Mouse (Mus musculus): ENCODE measurements around the gene Wasf1.
A peak's percentile ranks its signal among the peaks of the same experiment; 100 is the strongest.

The Wasf1 gene

DNA sequence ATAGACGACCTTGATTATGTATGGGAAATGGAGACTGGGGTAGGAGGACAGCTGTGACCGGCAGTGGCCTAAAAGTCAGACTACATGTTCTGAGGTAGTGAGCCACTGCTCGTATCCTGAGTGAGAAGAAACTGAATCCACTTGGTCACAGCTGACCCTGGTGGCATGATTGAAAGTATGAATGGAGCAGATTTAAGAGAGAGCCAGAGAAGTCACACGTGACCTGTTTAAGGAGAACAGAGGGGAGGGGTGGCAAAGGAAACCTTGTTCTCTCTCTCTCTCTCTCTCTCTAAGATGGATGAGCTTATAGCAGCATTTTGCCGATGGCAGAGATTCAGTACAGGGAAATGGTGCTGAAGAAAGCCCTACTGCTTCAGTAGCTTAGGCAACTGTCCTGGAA, 13.4 kb downstream of the Wasf1 start:
- no peak for DNase-seq

DNA sequence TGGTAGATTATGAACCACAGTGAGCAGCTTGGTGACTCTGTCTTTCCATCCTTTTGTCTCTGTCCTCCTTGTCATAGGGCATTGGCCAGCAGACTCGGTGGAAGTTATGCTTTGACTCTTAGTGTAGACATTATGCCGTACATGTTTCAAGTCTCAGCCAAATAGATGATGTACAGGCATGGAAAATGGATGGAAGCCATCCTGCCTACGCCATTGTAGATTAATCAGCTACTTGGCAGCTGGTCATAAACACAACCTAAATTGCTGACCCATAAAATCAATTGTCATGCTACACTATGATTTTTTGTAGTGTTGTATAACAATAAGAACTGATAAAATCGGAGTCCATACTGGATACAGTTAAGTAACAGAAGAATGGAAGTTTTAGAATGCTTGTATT, 18.5 kb downstream of the Wasf1 start:
- no peak for DNase-seq

DNA sequence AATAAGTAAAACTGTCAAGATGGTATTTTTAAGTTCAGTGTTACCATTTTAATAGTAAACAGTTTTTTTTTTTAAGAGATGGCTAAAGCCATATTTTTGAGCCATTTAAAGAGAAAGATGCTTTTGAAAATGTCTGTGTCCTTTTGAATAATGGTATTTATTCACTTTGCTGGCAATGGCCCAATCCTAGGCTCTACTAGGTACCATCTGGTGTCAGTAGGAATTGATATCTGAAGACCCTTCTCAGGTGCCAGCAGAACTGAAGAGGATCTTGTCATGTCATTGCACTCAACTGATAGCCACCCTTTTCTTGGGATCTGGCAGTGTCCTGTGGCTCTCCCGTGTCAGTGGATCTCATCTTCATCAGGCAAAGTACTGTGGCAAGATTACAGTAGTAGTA, 22.9 kb downstream of the Wasf1 start:
- DNase-seq, result no peak

DNA sequence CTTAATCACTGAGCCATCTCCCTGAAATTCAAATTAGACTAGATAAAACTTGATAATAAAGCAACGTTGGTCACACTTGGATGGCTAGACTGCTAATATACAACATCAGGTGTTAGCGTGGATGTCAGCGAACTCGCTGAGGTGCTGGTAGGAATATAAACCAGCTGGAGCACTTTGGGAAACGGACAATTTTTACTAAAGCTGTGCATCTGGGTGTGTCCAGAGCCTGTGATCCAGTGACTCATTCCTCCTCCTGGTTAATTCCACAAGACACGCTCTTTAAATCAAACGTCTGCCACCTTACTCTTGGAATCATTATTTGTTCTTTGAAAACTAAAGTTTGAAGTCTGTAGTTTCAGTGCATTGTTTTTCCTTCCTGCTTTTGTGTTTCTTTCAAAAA, 23.5 kb downstream of the Wasf1 start:
- no peak for DNase-seq

DNA sequence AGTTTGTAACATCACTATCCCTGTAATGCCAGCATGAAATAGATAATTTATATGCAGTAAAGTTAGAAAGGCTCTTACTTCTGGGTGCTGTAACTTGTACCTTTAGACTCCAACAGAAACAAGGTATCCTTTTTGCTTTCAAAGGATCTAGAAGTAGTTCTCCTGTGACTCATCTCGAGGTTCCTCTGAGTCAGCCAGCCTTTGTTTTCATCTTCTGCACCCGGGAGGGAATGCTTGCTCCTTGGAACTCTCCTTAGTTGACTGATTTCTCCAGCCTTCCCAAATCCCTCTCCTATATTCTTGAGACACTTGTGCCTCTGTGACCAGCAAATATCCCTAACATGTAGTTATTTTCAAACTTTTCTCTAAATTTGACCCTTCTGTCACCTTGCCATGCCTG, 25.3 kb downstream of the Wasf1 start:
- DNase-seq, result no peak

DNA sequence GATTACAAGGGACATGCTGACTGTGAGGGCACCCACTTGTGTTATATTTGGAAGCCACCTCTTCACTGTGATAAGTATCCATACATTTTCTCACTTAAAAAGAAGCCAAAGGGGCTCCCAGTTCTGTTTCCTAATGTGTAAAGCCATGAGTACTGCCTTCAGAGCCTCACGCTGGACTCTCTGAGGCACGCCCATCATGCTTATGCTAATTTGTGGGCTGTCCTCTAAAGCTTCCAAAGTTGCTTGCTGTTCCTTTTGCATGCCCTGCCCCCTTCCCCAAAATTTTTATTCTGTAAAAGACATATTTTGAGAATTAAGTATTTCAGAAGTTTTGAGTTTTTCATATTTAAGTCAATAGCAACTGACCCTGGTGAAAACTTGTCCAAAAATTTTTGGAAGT, 27.5 kb downstream of the Wasf1 start:
- no peak for DNase-seq

DNA sequence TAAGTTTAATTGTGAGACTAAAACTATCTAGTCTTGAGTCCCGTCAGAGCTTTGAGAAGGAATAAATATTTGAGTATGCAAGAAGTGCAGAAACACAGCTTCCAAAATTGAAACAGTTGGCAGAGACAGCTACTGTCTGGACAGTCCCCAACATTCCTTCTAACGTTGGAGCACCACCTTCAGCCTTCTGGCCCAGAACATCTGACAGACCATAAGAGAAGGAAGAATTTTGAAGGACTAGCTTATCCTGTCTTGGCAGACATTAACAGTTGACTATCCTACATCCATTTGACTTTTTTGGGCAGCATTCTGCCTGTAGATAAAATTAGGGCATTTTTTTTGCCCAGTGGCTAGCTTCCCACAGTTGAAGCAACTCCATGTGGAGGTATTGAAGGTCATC, 32.0 kb downstream of the Wasf1 start:
- DNase-seq, result no peak

DNA sequence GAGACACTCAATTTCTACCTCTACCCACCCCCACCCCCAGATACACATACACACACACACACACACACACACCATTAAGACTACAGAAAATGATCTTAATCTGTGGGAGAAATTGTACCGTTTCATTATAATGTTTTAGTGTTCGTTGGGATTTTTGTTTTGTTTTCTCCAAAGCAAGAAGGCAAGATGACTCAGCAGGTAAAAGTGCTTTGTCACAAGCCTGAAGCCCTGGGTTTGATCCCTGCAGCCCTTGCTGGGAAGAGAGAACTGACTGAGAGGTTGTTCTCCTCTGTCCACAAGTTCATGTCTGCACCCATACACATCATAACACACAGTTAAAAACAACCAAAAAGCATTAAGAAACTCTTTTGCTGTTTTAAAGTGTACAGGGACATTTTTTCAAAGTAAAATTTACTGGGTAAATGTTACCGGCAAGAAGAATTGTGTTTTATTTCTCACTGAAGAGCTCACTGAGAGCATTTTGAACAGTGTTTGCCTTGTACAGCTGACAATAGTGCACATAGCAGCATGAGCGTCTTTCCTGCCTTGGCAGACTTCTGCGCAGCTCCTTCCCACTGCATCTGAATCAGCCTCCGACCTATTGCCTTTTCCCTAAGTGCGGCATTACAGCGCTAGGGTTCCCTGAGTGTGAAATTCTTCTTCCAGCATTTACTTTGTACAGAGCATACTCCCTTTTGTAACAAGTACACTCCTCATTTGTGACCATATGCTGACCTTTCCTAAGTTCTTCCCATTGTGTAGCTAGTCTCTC, 35.6 kb downstream of the Wasf1 start:
- no peak for DNase-seq

DNA sequence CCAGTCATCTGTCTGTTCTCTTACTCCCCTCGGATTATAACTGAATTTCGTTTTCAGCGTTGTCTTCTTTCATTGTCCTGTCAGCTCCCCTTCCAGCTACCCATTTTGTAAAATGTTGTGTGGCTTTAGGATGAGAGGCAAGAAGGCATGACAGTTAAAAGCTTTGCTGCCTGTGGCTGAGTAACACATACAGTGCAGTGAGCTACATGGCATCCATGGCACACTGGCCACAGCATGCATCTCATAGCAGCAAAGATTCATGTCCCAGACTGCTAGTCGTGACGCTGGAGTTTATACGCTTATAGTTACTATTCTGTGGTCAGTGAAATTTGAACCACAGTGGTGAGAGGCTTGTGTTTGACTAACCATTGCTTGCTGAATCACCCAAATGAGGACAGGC, 36.2 kb downstream of the Wasf1 start:
- DNase-seq, result no peak

DNA sequence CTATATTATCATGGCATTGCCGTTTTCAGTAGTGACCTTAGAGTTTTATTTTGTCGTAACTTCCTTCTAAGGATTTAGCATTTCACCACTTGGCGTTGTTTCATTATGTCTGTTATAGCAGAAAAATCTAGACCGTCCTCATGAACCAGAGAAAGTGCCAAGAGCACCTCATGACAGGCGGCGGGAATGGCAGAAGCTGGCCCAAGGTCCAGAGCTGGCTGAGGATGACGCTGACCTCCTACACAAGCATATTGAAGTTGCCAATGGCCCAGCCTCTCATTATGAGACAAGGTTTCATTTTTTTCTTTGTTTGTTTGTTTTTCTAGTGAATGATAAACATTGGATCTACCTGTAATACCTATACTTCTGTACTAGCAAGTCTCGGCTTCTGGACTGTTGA, 49.7 kb downstream of the Wasf1 start:
- no peak for DNase-seq

DNA sequence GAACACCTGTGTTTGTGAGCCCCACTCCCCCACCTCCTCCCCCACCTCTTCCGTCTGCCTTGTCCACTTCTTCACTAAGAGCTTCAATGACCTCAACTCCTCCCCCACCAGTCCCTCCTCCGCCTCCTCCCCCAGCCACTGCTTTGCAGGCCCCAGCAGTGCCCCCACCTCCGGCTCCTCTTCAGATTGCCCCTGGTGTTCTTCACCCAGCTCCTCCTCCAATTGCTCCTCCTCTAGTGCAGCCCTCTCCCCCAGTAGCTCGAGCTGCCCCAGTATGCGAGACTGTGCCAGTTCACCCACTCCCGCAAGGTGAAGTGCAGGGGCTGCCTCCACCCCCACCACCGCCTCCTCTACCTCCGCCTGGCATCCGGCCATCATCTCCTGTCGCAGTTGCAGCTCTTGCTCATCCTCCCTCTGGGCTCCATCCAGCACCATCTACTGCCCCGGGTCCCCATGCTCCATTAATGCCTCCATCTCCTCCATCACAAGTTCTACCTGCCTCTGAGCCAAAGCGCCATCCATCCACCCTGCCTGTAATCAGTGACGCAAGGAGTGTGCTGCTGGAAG, 53.0 kb downstream of the Wasf1 start:
- peak; percentile 38 for DNase-seq

DNA sequence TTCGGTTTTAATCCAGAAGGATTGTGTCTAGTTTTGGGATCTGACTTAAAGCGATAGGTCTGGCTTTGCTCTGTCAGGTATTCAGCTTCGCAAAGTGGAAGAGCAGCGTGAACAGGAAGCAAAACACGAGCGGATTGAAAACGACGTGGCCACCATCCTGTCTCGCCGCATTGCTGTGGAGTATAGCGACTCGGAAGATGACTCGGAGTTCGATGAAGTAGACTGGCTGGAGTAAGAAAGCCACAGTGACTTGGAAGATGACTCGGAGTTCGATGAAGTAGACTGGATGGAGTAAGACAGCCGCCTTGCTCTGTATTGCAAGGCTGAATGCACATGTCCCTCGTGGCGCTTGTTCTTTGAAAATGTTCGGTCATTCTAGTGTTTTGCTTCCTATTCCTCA, 54.3 kb downstream of the Wasf1 start:
- no peak for DNase-seq

DNA sequence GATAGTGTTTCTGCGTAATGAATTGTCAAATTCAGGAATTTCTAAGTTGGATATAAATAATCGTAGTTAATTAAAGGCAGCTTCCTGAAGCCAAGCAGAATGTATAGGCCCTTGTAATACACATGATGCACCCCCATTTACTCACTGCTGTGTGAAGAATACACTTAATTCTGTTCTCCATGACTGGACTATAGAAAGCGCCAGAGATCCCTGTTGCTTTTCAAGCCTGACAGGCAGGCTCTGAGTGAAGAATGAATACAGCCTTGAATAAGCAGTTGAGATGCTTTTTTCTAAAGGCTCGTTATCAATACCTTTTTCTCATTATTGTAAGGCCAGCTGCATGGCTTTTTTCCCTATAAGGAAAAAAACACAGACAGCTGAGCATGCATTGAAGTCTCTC, 59.4 kb downstream of the Wasf1 start:
- no peak for DNase-seq

DNA sequence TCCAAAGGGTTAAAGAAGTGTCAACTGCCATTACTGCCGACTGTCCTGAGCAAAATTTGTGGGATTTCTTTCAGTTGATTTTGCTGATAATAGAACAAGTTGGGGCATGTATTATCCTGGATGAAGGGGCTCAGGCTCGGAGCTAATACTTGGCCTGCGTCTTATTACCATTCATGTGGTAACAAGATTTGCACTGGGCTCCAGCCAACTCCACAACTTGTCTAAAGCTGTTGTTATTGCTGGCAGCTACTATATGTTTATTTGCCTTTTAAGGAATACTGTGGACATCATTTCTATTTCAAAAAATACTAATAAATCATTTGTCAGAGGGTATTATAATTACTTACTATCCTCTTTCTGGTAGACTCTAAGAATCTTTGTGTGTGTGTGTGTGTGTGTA, 66.9 kb downstream of the Wasf1 start:
- DNase-seq, result no peak

DNA sequence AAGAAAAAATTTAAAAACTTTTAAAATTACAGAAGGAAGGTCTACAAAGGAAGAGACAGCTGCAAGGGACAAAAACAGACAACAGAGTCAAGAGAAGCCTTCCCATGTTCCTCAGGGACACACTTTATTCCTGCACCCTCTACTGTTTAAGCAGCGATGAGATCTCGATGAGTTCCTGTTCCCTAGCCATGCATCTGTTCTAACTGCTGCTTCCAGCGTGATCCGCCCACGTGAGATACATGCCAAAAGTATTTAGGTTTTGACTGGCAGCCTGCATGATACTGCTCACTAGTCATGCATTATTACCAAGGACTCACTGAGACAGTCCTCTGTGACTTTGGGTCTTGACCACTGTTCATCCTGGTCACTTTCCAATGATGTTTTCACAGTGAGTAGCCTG, 72.9 kb downstream of the Wasf1 start:
- peak; percentile 63 for DNase-seq

DNA sequence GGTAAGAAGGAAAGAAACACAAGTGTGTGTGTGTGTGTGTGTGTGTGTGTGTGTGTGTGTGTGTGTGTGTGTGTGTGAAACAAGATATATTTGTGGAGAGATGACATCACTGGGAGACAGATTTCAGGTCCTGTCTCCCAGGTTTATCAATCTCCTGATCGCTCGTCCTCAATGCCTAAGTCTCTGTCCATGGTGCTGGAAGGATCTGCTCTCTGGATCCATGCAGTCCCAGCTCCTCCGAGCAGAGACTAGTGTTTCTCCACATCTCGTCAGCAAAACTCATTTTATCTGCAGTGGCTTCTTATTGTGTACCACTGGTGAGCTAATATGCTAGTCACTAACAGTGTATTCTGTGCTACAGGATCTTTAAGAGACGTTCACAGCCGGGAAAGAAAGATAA, 78.1 kb downstream of the Wasf1 start:
- no peak for DNase-seq

DNA sequence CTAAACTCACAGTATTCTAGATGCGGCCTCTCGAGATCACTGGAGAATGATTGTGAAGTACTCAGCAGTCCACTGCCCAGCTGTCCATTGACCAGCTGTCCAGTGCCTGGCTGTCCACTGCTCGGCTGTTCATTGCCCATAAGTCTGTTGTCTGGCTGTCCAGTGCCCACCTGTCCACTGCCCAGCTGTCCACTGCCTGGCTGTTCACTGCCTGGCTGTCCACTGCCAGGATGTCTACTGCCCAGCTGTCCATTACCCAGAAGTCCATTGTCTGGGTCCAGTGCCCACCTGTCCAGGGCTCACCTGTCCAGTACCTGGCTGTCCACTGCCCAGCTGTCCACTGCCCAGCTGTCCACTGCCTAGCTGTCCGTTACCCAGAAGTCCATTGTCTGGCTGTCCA, 78.7 kb downstream of the Wasf1 start:
- no peak for DNase-seq

DNA sequence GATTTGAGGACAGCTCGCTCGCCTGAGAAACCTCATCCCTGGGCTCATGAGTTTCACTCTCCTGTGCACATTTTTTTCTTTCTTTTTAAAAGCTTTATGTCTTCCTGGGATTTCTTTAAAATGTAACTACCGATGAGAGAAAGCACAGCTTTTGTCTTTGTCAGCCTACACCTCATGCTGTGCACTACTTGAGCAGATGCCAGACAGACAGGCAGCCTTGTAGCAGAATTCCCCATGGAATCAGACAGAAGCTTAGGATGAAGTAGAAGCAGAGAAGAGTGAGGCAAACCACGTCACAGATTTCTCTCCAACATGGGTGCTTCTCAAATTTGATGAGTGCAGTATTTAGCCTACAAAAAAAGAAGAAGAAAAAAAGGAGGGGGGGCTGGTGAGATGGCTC, 81.3 kb downstream of the Wasf1 start:
- DNase-seq, result peak; percentile 55

DNA sequence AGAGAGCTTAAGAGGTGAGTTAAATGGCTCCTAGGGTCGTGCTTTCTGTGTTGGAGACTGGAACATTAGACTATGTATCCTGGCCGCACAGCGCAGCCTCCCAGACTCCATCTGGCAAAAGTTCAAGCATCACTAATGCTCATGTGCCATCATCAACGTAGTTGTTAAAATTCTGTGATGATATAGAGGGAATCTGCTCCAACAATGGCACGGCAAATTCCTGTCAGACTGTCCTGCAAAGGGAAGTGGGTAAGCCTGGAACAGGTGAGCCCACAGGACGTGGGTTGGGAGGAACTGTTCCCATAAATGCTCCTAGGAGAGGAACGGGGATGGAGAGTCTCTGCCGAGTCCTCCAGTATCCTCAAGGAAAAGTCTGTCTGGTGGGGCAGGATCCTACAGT, 85.3 kb downstream of the Wasf1 start:
- DNase-seq, result no peak

DNA sequence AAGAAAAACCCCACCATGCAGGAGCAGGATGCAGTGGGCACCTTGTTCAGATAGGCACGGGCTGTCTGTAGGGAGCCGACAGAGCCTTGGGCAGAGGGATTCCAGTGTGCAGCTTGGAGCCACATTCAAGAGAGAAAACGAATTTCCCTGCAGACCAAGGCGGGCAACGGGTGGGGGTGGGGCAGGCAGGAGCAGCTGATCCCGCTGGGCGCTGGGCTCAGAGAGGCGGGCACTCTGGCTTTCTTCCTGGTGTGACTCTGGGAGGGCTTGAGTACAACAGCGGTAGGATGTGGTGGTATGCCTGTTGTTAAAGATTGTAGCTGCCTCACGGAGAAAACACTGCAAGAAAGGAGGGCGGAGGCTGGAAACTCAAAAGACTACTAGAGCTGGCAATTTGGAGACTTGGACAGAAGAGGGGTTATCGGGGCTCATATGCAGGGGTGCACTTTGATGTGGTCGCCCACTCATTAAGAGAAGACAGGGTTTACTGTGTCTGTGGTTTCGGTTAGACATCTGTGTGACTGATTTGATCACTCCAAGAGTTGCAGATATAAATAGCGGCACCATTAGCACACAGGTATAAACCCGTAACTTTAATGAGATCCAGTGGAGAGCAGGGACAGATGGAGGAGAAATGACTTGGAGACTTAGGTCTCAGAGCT, 86.2 kb downstream of the Wasf1 start:
- no peak for DNase-seq

DNA sequence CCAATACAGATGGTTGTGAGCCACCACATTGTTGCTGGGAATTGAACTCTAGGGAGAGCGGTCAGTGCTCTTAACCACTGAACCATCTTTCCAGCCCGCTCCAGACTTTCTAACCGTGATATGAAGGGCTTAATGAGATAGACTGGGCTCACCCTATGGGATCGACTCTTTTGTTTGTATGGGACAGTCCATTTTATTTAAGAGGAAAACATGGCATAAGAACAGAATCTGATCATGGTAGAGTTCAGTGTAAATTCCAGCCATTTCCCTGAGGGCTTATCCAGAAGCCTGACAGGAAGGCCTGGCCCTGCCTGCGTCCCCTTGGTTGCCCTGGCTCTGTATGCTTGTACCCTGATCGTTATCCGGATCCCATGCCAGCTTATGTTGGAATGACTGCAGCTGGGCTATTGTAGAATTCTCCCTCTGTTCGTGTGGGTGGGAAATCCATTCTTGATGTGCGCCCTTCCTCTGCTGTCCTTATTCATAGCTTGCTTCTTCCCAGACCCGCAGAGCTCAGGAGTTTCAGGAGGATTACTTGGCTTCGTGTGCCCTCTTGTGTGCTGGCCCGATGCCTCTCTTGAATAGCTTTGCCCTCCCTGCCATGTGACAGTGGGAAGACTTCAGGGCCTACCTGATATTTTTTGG, 87.4 kb downstream of the Wasf1 start:
- no peak for DNase-seq

DNA sequence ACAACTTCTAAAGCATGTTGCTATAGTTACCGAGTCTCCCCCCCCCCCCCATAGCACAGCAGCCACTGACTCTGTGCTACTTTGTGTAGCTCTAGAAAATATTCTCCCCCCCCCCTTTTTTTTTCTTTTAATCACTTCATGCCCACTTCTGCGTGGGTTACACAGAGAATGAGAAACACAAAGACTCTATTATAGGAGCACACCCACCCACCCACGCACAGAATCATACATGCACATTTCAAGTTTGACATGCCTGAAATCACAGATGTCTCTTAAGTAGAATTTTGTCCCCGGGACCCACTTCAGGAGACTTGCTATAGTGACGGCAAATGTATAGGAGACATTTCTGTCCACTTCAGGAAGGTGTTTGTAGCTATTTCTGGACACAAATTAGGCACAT, 88.0 kb downstream of the Wasf1 start:
- DNase-seq, result peak; percentile 52

DNA sequence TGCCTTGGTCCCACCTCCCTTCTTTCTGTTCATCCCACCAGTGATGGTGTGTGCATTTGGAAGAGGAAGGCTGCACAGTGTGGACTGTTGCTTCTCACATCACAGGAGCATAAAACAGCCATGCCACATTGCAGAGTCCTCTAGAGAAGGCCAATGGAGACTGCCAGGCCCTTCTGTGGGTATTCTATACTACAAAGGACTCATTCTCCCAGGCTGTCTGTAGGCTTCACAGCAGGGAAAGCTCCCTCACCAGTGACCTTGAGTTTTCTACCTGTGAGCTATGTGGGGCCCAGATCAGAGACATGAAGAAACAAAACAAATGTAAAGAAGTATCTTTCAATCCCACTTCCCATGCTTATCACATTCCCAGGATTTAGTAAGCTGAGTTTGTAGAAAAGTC, 100.5 kb downstream of the Wasf1 start:
- DNase-seq, result no peak

DNA sequence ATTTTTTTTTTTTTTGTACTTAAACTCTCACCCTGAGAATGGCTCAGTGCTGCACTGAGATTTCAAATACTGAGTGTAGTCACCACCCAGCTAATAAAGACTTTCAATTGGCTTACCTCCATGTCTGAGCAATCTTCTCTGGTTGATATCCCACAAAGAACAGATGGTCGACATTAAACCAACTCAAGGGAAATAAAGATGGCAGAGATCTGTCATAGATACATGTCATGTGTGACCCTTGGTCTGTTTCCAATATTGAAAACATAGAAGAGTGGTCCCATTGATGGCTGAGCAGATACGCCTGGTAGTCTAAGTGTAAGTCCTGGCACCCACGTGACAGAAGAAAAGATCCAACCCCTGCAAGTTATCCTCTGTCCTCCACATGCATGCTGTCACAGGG, 101.3 kb downstream of the Wasf1 start:
- no peak for DNase-seq

Measured in layer of hippocampus, adult 9-11 months (tissue).